Mouse (Mus musculus): ENCODE data around the gene Tpsab1. TPM values are rescaled to one million over a fixed set of nuclear protein-coding genes. Genes with fewer than 3 reads are reported as not detected.

Tpsab1 gene
- total RNA-seq, 1 experiment from 2014 or later: 0.58 TPM

Other genes with a start within 250 kb of the Tpsab1 start
- gene Telo2, start 229.6 kb downstream of the Tpsab1 start, total RNA-seq (2021): 26.3 and 27.2 TPM in 2 replicates
- gene Ptx4, start 224.8 kb downstream of the Tpsab1 start, total RNA-seq (2021): not detected in 2 replicates
- 28.9 and 42.3 TPM in 2 replicates for gene Clcn7, start 212.2 kb downstream of the Tpsab1 start, total RNA-seq (2021)
- 0.15 TPM in 1 of 2 replicates, not detected in the other for gene Ccdc154, start 183.1 kb downstream of the Tpsab1 start, total RNA-seq (2021)
- 0.49 TPM in 1 of 2 replicates, not detected in the other for gene Gm38655, start 170.1 kb downstream of the Tpsab1 start, total RNA-seq (2021)
- gene BC003965, start 161.0 kb downstream of the Tpsab1 start, total RNA-seq (2021): 19.5 and 20.4 TPM in 2 replicates
- 19.9 and 21.1 TPM in 2 replicates for gene Unkl, start 157.2 kb downstream of the Tpsab1 start, total RNA-seq (2021)
- 42.4 and 50.1 TPM in 2 replicates for gene Gnptg, start 105.4 kb downstream of the Tpsab1 start, total RNA-seq (2021)
- 25.0 and 28.4 TPM in 2 replicates for gene Tsr3, start 105.4 kb downstream of the Tpsab1 start, total RNA-seq (2021)
- 6.8 and 15.0 TPM in 2 replicates for gene Baiap3, start 89.2 kb downstream of the Tpsab1 start, total RNA-seq (2021)
- 234 and 263 TPM in 2 replicates for gene Ube2i, start 70.9 kb downstream of the Tpsab1 start, total RNA-seq (2021)
- 0.27 TPM in 1 of 2 replicates, not detected in the other for gene Prss34, start 47.2 kb downstream of the Tpsab1 start, total RNA-seq (2021)
- gene Prss28, start 36.9 kb downstream of the Tpsab1 start, total RNA-seq (2021): not detected in 2 replicates
- gene Prss29, start 26.9 kb downstream of the Tpsab1 start, total RNA-seq (2021): not detected in 2 replicates
- gene Tpsb2, start 20.7 kb upstream of the Tpsab1 start, total RNA-seq (2021): 0.58 and 1.1 TPM in 2 replicates
- not detected in 2 replicates for gene Tpsg1, start 23.7 kb upstream of the Tpsab1 start, total RNA-seq (2021)
- gene Cacna1h, start 88.2 kb upstream of the Tpsab1 start, total RNA-seq (2021): 100 and 109 TPM in 2 replicates
- gene Tekt4, start 109.1 kb upstream of the Tpsab1 start, total RNA-seq (2021): not detected in 2 replicates
- 0.21 TPM in 1 of 2 replicates, not detected in the other for gene Sstr5, start 151.7 kb upstream of the Tpsab1 start, total RNA-seq (2021)
- gene Sox8, start 225.1 kb upstream of the Tpsab1 start, total RNA-seq (2021): 0.52 and 1.1 TPM in 2 replicates
- gene Lmf1, start 233.5 kb upstream of the Tpsab1 start, total RNA-seq (2021): 41.0 and 41.5 TPM in 2 replicates

Data from adrenal gland, postnatal 25 days (tissue).